Mouse (Mus musculus): Measurements from ENCODE around the gene Zfp704.

DNA sequence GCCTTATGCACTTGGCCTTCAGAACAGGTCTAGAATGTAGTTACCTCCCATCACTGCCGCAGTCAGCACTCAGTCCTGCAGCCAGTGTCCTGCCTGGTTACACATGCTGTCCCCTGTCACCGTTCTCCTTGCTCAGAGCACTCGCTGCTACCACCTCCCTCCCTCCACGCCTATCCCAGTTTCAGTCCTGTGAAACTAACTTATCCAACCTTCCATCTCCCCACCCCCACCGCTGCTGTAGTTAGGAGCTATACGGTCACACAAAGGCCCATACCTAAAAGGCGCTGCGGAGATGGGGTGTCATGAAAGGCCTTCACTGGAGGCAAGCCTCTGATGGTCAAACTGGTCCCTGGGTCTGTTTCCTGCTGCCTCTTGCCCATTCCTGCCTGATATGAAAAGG lies 35.6 kb downstream of the Zfp704 start:
- no peak for TF ChIP-seq CTCF (IDR thresholded peaks at IDR 0.05; ENCODE audit: insufficient read depth, low read length)
- TF ChIP-seq POLR2A (IDR thresholded peaks at IDR 0.05; ENCODE audit: borderline replicate concordance, extremely low read depth, low read depth, low read length) = no peak
